11 mouse cellular contexts compared by ENCODE assay signal in genomic region chrX:159735513-159736099, GRCm38 (mm10).
DNase-seq lines count a peak whose midpoint lies in the region; ATAC-seq lines count a peak whose summit lies in the region.
"Had no signal": no experiment of that assay in that cellular context is flagged by ENCODE, and none has a peak within 500 bp of the region (broad histone marks: within the 10 kb centered on the region; RNA-seq: fewer than 3 reads in every experiment).

No protein-coding gene starts in this region.

- H3K36me3 ChIP-seq in midbrain, embryonic 15.5 days (replicated peaks): no peaks in the 10 kb centered on the region
- H3K36me3 ChIP-seq: limb, embryonic 15.5 days had no signal

- no peak overlapping the region for H3K9ac ChIP-seq in midbrain, embryonic 15.5 days
- H3K9ac ChIP-seq: limb, embryonic 15.5 days had no signal

- H3K27me3 ChIP-seq in midbrain, embryonic 15.5 days (replicated peaks): no peaks in the 10 kb centered on the region; the same call in 1 of the 2 replicates

- ATAC-seq in megakaryocyte, adult 5-6 weeks (ENCODE audit: poor library complexity, severe bottlenecking): peak; percentile 91
- ATAC-seq in midbrain, embryonic 15.5 days (replicated peaks): no peak
- ATAC-seq: intestine, embryonic 16.5 days had no signal

- H3K27ac ChIP-seq in midbrain, embryonic 15.5 days: no peak overlapping the region
- H3K27ac ChIP-seq: limb, embryonic 15.5 days had no signal

- no peaks in the 10 kb centered on the region for H3K4me1 ChIP-seq in midbrain, embryonic 15.5 days
- H3K4me1 ChIP-seq: limb, embryonic 15.5 days had no signal

- no peak overlapping the region for H3K4me3 ChIP-seq in midbrain, embryonic 15.5 days
- H3K4me3 ChIP-seq: limb, embryonic 15.5 days had no signal

- no peaks in the 10 kb centered on the region for H3K9me3 ChIP-seq in midbrain, embryonic 15.5 days
- H3K9me3 ChIP-seq: limb, embryonic 15.5 days had no signal

- 64% methylated on average over 6 of the region's 6 CpGs for WGBS in midbrain, embryonic 15.5 days

- no peak overlapping the region for H3K4me2 ChIP-seq in midbrain, embryonic 15.5 days
- H3K4me2 ChIP-seq: limb, embryonic 15.5 days had no signal

- peak; percentile 19 for DNase-seq in adrenal gland, adult 2 months
- no peak for DNase-seq in adrenal gland, postnatal 4 days (ENCODE audit: low spot score in 2 of 2)
- DNase-seq in lung, postnatal 4 days: peak; percentile 16 to 18
- DNase-seq in lung, postnatal 14 days: no peak
- DNase-seq in thymus, postnatal 14 days: peak; percentile 57
- no peak for DNase-seq in cerebellum, adult 8-10 months
- DNase-seq: embryo, embryonic 11 days had no signal

Comparison
In these comparisons a context has a peak if more than half of its experiments do, and no peak if none do; other contexts are left out.
1. DNase-seq: peak in adrenal gland, adult 2 months (single experiment), lung, postnatal 4 days (2 of 2) and thymus, postnatal 14 days (single experiment); none in adrenal gland, postnatal 4 days (0 of 2), lung, postnatal 14 days (single experiment) and cerebellum, adult 8-10 months (single experiment).